Mouse (Mus musculus): ENCODE measurements around the gene Epb41. TPM values are rescaled to one million over a fixed set of nuclear protein-coding genes. Genes with fewer than 3 reads are reported as not detected.

Gene Epb41
- polyA plus RNA-seq, 1 experiment from 2014 or later: 73.7 TPM

- Histone ChIP-seq H3K4me2 (replicated peaks) (no peak overlapping the region), H3K27me3 (peaks cover 9% of the 10 kb centered on the region), H3K9me3 (no peaks in the 10 kb centered on the region), H3K27ac (replicated peaks) (no peak overlapping the region), H3K4me3 (no peak overlapping the region), H3K4me1 (peaks cover 4% of the 10 kb centered on the region; the same call in 1 of the 2 replicates), H3K9ac (replicated peaks) (no peak overlapping the region), H3K36me3 (peaks cover 45% of the 10 kb centered on the region)
- ATAC-seq (replicated peaks): no peak
- WGBS: 18% methylated on average over 4 of the region's 4 CpGs
These were observed 97.9 kb downstream of the Epb41 start for GRCm38 (mm10) chr4:131977201-131977600.

- ATAC-seq (replicated peaks): peak; percentile 78
- Histone ChIP-seq H3K4me1 (no peaks in the 10 kb centered on the region), H3K27ac (replicated peaks) (no peak overlapping the region), H3K27me3 (peaks cover 4% of the 10 kb centered on the region; the same call in 1 of the 2 replicates), H3K4me2 (replicated peaks) (no peak overlapping the region), H3K36me3 (peaks cover 45% of the 10 kb centered on the region), H3K9me3 (no peaks in the 10 kb centered on the region), H3K9ac (replicated peaks) (no peak overlapping the region), H3K4me3 (no peak overlapping the region)
- 60% methylated on average over 7 of the region's 7 CpGs for WGBS
These were observed 104.8 kb downstream of the Epb41 start for GRCm38 (mm10) chr4:131970244-131970853.

GRCm38 (mm10) chr4:131968873-131969272 lies 106.2 kb downstream of the Epb41 start:
- H3K4me3 ChIP-seq: no peak overlapping the region
- H3K4me1 ChIP-seq: no peaks in the 10 kb centered on the region
- H3K9ac ChIP-seq (replicated peaks): no peak overlapping the region
- no peaks in the 10 kb centered on the region; the same call in 1 of the 2 replicates for H3K27me3 ChIP-seq
- H3K27ac ChIP-seq (replicated peaks): no peak overlapping the region
- 88% methylated on average over 2 of the region's 2 CpGs for WGBS
- ATAC-seq (replicated peaks): no peak
- H3K9me3 ChIP-seq: no peaks in the 10 kb centered on the region
- H3K36me3 ChIP-seq: peaks cover 36% of the 10 kb centered on the region
- H3K4me2 ChIP-seq (replicated peaks): no peak overlapping the region

GRCm38 (mm10) chr4:131957161-131957560 lies 118.0 kb downstream of the Epb41 start:
- Histone ChIP-seq H3K9me3 (no peaks in the 10 kb centered on the region), H3K27me3 (no peaks in the 10 kb centered on the region), H3K4me2 (replicated peaks) (no peak overlapping the region), H3K4me1 (no peaks in the 10 kb centered on the region), H3K4me3 (no peak overlapping the region), H3K9ac (replicated peaks) (no peak overlapping the region), H3K27ac (replicated peaks) (no peak overlapping the region), H3K36me3 (peaks cover 17% of the 10 kb centered on the region; the same call in 1 of the 2 replicates)
- 87% methylated on average over 3 of the region's 3 CpGs for WGBS
- ATAC-seq (replicated peaks): no peak

- peaks cover 9% of the 10 kb centered on the region for H3K4me1 ChIP-seq
- no peaks in the 10 kb centered on the region for H3K9me3 ChIP-seq
- H3K9ac ChIP-seq (replicated peaks): no peak overlapping the region
- no peak overlapping the region for H3K4me3 ChIP-seq
- no peaks in the 10 kb centered on the region for H3K27me3 ChIP-seq
- H3K27ac ChIP-seq (replicated peaks): no peak overlapping the region
- H3K36me3 ChIP-seq: peaks cover 8% of the 10 kb centered on the region; the same call in 1 of the 2 replicates
- WGBS: 53% methylated on average over 8 of the region's 8 CpGs
- H3K4me2 ChIP-seq (replicated peaks): no peak overlapping the region
- ATAC-seq (replicated peaks): no peak
These were observed 124.5 kb downstream of the Epb41 start for GRCm38 (mm10) chr4:131950657-131951056.

- Histone ChIP-seq H3K9ac (replicated peaks) (no peak overlapping the region), H3K27me3 (no peaks in the 10 kb centered on the region), H3K27ac (replicated peaks) (no peak overlapping the region), H3K4me3 (no peak overlapping the region), H3K36me3 (peaks cover 2% of the 10 kb centered on the region; the same call in 1 of the 2 replicates), H3K4me2 (replicated peaks) (no peak overlapping the region), H3K9me3 (no peaks in the 10 kb centered on the region), H3K4me1 (peaks cover 9% of the 10 kb centered on the region)
- 21% methylated on average over 5 of the region's 5 CpGs for WGBS
- no peak for ATAC-seq (replicated peaks)
These were observed 125.2 kb downstream of the Epb41 start for GRCm38 (mm10) chr4:131949903-131950302.

GRCm38 (mm10) chr4:131947848-131948247 lies 127.3 kb downstream of the Epb41 start:
- Histone ChIP-seq H3K9ac (replicated peaks) (no peak overlapping the region), H3K4me1 (peaks cover 9% of the 10 kb centered on the region), H3K27ac (replicated peaks) (no peak overlapping the region), H3K9me3 (no peaks in the 10 kb centered on the region), H3K36me3 (peaks cover 2% of the 10 kb centered on the region; the same call in 1 of the 2 replicates), H3K4me3 (no peak overlapping the region), H3K27me3 (no peaks in the 10 kb centered on the region), H3K4me2 (replicated peaks) (no peak overlapping the region)
- ATAC-seq (replicated peaks): no peak
- WGBS: 87% methylated on average over 11 of the region's 11 CpGs

GRCm38 (mm10) chr4:131940846-131941245 lies 134.3 kb downstream of the Epb41 start:
- Histone ChIP-seq H3K4me2 (replicated peaks) (no peak overlapping the region), H3K4me1 (no peaks in the 10 kb centered on the region), H3K9ac (replicated peaks) (no peak overlapping the region), H3K36me3 (no peaks in the 10 kb centered on the region), H3K27me3 (no peaks in the 10 kb centered on the region), H3K4me3 (no peak overlapping the region), H3K27ac (replicated peaks) (no peak overlapping the region), H3K9me3 (no peaks in the 10 kb centered on the region)
- ATAC-seq (replicated peaks): no peak
- 91% methylated on average over 4 of the region's 4 CpGs for WGBS

GRCm38 (mm10) chr4:131939459-131939858 lies 135.7 kb downstream of the Epb41 start:
- Histone ChIP-seq H3K9me3 (no peaks in the 10 kb centered on the region), H3K27me3 (no peaks in the 10 kb centered on the region), H3K9ac (replicated peaks) (no peak overlapping the region), H3K4me2 (replicated peaks) (no peak overlapping the region), H3K4me3 (no peak overlapping the region), H3K27ac (replicated peaks) (no peak overlapping the region), H3K36me3 (peaks cover 4% of the 10 kb centered on the region; the same call in 1 of the 2 replicates), H3K4me1 (no peaks in the 10 kb centered on the region)
- ATAC-seq (replicated peaks): no peak
- WGBS: 71% methylated on average over 2 of the region's 2 CpGs

GRCm38 (mm10) chr4:131929146-131929545 lies 146.0 kb downstream of the Epb41 start:
- WGBS: 87% methylated on average over 6 of the region's 6 CpGs
- Histone ChIP-seq H3K4me3 (no peak overlapping the region), H3K27me3 (no peaks in the 10 kb centered on the region), H3K4me2 (replicated peaks) (no peak overlapping the region), H3K9me3 (no peaks in the 10 kb centered on the region), H3K36me3 (peaks cover 47% of the 10 kb centered on the region), H3K27ac (replicated peaks) (no peak overlapping the region), H3K9ac (replicated peaks) (no peak overlapping the region), H3K4me1 (peaks cover 6% of the 10 kb centered on the region)
- no peak for ATAC-seq (replicated peaks)

- no peak overlapping the region for H3K9ac ChIP-seq (replicated peaks)
- H3K4me1 ChIP-seq: peaks cover 32% of the 10 kb centered on the region
- H3K4me3 ChIP-seq: no peak overlapping the region
- H3K27ac ChIP-seq (replicated peaks): no peak overlapping the region
- H3K27me3 ChIP-seq: peaks cover 39% of the 10 kb centered on the region
- 37% methylated on average over 6 of the region's 6 CpGs for WGBS
- H3K36me3 ChIP-seq: peaks cover 21% of the 10 kb centered on the region
- no peak overlapping the region for H3K4me2 ChIP-seq (replicated peaks)
- H3K9me3 ChIP-seq: no peaks in the 10 kb centered on the region
- ATAC-seq (replicated peaks): no peak
These were observed 150.9 kb downstream of the Epb41 start for GRCm38 (mm10) chr4:131924096-131924810.

GRCm38 (mm10) chr4:131922404-131922803 lies 152.7 kb downstream of the Epb41 start:
- Histone ChIP-seq H3K36me3 (peaks cover 8% of the 10 kb centered on the region; the same call in 1 of the 2 replicates), H3K27me3 (peaks cover 58% of the 10 kb centered on the region), H3K9me3 (no peaks in the 10 kb centered on the region), H3K4me1 (peaks cover 32% of the 10 kb centered on the region), H3K9ac (replicated peaks) (no peak overlapping the region), H3K4me3 (peak overlapping the region; percentile 41), H3K4me2 (replicated peaks) (peak overlapping the region; percentile 71), H3K27ac (replicated peaks) (no peak overlapping the region)
- 60% methylated on average over 15 of the region's 15 CpGs for WGBS
- ATAC-seq (replicated peaks): no peak

Data from forebrain, embryonic 15.5 days (tissue).